Mouse (Mus musculus) thymus, postnatal 0 days (tissue): Measurements from ENCODE around the gene Timm22. TPM values are rescaled to one million over a fixed set of nuclear protein-coding genes. Genes with fewer than 3 reads are reported as not detected.

Experiments
- DNase-seq: peaks from one replicate; pipeline ENCODE4 v3.0.0-alpha.2; 2015; ENCODE audit warnings: low spot score
- polyA plus RNA-seq: library from polyadenylated mRNA; unstranded; fragments of >200 nt; fragmentation: Nextera tagmentation; extraction: Ambion mirVana; gene quantifications from 2 replicates; pipeline ENCODE4 v1.2.1, GENCODE M21; 2015

Gene Timm22
- polyA plus RNA-seq, result 116 and 117 TPM in 2 replicates

DNA sequence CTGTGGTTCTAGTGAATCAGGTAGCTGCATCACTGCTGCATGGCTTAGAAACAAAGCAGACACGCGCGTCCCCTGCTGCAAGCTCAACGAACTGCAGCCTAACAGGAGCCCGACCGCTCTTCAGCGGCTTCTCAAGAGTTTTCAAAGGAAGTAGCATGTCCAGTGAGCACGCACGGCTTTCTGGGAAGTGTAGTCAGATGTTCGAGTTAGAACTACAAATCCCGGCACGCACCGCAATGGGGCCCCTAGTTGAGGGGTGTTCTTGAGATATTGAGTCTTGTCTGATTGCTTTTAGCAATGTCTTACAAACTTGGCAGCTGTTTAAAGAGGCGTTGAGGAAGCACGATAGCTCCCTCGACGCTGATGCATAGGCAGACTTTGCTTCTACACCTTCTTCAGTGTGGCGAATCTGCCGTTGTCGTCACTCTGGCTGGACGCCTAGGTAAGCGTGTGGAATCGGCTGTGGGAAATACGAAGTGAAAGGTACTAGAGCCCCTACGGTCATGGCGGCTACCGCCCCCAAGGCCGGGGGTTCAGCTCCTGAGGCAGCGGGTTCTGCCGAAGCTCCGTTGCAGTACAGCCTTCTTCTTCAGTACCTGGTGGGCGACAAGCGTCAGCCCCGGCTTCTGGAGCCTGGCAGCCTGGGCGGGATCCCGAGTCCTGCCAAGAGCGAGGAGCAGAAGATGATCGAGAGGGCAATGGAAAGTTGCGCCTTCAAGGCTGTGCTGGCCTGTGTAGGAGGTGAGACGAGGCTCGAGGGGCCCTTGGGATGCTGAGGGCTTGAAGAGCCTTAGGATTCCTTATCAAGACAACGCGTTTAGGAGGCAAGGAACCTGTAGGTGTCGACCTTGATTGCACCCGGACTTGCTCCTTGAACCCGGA lies at the start of gene Timm22:
Timm22 (plus strand) TSS at position 251 of the 882 bp plus-strand sequence.
- peak; percentile 98 for DNase-seq

DNA sequence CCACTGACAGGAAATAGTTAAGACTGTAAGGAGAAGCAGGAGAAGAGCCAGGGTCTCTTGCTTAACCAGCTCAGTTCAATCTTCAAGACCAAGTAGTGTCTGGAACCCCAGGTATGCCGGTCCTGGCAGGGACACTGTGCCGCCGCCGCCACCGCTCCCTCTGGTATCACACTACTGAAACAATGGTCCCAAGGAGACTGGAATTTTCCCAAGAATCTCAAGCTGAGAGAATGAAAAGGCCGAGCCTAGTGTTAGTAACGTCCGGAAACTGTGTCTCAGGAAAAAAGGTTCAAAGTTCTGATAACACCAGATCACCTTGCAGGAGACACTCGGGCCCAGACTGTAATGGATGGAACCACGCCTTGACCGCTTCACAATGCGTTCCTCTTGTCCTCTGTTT lies 49.3 kb upstream of the Timm22 start:
- no peak for DNase-seq

DNA sequence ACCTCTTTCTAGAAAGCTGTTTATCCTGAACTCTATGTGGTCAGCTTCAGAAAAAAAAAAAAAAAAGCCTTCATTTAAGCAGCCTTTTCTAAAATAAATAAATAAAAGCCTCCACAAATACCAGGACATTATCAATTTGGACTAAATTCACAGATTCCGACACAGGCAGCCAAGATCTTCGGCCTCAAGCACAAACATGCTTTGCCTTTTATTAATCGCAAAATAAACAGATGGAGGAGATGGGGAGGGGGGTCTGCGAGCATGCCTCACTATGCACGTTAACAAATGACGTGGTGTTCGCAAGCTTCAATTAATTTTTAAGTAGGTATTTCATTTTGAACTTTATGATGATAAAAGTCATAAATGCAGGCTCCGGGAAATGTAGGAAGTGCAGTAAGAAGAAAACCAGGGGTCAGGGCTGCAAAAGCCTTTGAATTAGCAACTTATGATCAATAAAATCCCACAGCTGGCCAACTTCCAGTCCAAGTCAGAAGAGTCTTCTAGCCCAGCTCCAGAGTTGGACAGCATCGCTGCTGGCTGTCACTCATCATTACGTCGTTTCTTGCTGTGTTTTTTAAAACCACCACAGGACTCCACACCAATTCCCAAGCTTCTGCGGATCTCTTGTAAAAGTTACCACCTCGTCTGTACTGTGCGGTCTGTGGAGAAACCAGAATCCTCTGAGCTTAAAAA lies 48.0 kb upstream of the Timm22 start:
- no peak for DNase-seq

DNA sequence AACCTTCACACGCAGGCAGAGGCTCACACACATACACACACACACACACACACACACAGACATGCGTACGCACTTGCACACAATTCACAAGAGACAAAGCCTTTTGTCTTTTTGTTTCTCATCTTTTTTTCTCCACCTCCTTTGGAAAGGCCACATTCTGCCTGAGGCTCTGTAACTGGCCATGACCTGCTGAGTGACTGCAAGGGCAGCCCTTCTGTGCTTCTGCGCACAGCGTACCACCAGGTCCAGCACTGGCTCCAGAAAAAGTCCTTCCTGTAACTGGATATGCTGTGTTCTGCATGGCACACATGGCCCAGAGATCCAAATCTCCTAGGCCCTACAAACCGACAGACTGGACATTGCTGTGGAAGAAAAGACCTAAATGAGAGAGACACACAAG lies 46.5 kb upstream of the Timm22 start:
- DNase-seq, result no peak

DNA sequence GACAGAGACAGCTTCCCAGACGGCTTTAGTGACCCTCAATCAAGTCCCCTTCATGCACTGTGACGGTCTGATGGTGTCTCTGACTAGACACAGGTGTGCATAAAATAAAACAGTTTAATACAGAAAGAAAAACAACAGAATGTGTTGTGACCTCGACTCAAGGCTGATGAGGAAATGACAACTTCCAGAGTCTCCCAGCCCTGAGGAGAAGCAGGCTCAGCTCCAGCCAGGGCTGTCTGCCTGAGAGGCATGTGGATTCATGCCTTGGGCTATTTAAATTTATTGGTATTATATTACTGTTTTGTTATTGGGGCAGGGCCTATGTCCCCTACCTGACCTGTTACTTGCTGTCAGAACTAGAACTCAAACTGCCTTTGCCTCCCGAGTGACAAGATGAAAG lies 45.3 kb upstream of the Timm22 start:
- DNase-seq, result no peak

DNA sequence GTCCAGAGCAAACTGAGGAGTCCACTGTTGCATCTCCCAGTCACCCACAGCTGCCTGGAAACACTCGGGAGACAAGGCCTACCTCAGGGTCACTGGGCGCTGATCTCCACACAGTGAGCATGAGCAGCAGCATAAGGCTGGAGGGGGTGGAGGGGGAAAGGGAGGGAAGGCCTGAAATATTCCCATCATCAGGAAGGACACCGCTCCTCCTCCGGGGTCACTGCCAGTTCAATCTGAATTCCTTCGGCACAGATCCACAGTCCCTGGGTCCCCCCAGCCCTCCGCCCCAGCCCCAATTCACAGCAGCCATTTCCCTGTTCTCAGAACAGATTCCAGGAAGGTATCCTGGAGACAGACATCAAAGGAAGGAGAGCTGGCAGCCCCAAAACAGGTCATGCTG lies 43.6 kb upstream of the Timm22 start:
- DNase-seq, result no peak

DNA sequence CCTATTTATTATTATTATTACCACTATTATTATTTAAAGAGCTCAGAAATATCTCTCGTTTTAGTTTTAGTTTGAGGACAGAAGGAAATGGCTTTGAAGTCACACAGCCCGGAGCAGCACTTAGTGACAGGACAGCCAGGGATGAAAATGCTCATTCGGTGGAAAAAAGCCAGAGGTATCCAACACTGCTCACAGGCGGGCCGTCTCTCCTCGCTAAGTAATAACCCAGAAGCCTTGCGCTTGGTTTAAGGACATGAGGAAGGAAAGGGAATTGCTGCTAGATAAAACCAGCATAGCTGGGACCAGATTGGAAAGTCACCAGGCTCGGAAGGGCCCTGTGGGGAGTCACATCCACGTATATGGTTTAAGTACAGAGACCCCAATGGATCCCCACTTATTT lies 43.1 kb upstream of the Timm22 start:
- DNase-seq, result no peak

DNA sequence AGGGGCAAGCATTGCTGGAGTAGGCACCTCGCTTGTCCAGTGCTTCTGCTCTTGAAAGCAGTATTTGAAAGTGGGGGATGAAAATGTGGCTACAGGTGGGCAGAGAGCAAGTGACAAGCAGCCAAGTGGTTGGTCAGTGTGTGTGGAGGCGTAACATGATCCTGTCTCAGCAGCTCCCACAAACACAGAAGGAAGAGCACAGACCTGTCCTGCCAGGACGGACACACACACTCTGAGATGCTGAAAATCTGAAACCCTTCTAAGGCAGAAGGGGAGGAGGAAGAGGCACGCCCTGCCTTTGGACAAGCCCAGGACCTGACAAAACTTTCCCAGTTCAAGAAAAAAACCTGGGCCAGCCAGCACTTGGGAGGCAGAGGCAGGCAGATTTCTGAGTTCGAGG lies 42.7 kb upstream of the Timm22 start:
- no peak for DNase-seq

DNA sequence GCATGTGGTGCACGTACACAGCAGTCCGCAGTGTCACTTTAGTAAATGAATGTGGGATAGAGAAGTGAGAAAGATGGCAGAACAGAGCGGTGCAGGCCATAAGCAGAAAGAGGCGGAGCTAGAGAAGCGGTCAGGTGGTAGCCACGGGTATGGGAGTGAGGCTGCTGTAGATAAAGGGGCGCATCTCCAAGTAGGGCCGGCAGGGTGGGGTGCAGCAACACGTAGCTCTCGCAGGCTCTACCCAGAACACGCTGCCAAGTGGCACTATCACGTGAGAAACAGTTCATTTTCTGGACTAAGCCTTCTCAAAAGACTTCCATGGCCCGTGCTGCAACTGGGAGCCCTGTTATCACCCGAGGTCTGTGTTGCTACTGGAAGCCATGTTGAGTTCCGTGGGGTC lies 40.0 kb upstream of the Timm22 start:
- no peak for DNase-seq

DNA sequence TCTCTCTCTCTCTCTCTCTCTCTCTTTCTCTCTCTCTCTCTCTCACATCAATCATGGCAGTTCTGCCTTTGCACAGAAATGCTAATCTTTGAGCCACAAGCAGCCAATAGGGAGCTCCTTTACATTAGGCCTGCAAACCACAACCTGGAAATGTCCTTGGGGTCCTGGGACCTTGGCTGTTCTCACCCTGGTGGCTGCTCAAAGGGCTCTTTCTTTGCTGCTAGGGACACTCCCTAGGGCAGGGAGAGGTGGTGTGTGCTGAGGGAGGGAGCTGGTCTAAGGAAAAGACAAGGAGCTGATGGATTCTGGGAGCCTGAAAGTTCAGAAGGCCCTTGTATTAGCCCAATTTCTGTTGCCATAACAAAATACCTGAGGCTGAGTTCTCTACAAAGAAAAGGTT lies 36.3 kb upstream of the Timm22 start:
- no peak for DNase-seq

DNA sequence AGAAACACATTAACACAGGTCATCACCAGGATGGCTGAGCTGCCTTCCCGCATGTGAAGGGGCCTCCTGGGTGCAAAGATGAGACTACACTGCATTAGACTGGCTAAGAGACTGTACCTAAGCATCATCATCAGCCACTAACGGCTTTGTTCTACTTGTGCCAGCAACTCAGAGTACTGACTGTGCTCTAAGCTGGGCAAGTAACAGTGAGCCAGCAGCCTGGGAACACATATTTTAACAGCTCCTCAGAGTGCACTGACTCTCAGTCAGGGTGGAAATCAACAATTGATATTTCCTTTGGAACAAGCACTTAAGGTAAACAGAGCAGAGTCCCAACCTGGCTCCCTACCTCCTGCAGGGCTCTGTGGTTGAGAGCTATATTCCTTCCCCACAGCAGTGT lies 34.6 kb upstream of the Timm22 start:
- no peak for DNase-seq

DNA sequence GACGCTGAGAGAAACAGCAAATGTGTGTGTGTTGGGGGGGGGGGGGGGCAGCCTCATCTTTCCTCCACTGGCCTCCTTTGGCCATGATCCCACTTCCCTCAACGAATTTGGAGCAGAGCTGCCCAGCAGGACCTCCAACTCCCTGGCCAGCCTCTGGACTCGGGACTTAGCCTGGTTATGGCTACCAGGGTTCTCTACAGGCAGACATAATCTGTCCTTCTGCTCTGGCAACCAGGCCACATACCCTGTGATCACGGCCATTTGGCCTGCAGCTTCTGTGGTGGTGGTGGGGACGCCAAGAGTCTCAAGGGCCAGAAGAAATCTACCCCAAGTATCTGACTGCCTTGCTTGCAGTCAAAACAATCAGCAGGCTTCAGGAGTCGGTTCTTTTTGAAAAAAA lies 34.2 kb upstream of the Timm22 start:
- no peak for DNase-seq

DNA sequence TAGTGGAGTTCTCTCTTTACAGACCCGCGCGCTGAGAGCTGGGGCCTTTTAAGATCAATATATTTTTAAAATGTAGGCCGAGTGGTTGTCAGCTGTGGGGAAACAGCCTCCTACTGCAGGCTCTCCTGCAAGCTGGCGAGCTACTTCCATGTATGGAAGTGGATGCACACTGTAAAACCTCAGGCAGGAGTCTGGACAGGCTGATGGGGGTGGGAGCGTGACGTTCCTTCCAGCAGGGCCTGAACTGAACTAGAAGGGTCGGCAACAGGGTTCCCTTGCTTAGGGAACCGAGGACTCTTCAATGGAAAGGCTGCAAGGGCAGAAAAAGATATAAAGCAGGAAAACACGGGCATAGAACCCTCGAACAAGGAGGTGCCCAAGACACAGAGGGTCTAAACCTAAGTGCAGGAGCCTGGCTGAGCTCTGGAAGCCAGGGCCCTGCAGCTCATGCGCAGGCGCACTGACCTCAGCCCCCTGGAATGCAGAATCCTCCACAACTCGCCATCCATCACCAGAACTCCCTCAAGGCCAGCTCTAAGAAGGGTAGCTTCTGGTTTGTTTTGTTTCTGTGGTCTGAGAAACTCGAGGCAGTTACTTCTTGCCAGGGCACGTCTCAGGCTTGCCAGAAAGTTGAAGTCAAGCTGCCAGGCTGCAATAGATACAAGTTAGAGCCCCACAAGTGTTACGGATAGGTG lies 32.1 kb upstream of the Timm22 start:
- DNase-seq, result no peak

DNA sequence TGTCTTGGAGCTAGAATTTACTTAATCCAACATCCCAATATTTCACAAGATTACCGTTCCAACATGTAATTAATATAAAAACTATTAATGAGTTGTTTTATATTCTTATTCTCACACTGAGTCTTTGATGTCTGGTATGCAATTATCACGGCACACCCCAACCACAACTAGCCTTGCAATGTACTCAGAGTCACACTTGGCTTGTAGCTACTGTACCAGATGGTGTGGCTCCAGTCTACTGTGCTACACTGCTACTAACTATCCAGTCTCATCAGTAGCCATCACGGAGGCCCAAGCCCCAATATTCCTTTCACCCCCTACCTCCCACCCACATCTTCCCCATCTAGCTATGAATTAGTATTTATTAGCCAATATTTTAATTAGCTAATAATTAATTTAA lies 30.3 kb upstream of the Timm22 start:
- DNase-seq, result no peak

DNA sequence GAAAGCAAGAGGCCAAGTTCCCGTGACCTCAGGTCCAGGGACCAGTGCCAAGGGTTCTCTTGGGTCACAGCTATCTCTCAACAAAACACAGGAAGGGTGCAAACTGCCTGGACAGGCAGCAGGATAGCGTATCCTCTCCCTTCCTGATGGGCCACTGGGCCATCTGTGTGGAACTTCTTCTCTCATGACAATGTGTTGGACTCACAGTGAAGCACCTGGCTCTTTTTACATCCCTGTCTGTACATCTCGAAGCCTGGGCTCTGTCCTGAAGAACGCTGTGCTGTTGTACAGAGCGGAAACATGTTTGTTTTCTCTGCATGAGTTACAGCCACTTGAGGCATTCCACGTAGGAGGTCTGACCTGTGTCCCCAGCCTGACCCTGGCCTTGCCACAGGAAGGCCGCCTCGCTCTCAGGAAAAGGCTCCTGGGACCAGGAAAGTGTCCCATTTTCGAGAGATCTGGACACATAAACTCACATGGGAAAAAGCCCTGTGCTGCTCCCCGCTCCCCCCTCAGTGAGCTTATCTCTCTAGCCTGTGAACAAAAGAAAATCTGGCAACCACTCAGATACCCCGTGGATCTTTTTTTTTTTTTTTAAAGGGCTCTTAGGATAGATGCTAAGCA lies 26.7 kb upstream of the Timm22 start:
- DNase-seq, result no peak

DNA sequence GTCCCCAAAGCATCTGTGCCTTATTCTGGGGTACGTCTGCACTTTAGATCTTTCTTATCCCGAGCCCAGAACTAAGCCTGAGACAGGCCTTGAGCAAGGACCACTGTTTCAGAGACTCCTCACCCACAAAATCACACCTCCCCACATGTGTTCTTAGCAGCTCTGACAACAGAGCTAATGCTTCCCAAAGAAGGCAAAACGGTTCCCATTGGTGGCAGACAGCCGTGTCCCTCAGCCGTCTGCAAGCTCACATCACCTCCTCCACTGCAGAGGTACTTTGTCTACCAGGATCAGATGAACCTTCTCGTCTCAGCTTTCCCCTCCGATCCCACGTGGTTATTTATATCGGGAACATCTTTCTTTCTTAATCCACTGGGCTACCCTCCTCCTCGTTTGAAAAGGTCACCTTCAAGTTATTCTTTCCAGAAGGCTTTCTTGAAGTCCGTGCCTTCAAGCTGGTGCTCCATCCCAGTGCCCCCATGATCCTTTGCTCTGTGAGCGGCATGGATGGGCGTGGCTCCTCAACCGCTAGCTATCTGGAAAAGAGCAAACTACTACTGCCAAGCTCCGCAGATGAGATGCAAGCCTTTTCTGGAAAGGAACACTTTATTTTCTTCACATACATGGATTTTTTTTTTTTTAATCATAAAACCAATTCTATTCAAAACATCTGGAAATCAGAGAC lies 25.4 kb upstream of the Timm22 start:
- DNase-seq, result no peak

DNA sequence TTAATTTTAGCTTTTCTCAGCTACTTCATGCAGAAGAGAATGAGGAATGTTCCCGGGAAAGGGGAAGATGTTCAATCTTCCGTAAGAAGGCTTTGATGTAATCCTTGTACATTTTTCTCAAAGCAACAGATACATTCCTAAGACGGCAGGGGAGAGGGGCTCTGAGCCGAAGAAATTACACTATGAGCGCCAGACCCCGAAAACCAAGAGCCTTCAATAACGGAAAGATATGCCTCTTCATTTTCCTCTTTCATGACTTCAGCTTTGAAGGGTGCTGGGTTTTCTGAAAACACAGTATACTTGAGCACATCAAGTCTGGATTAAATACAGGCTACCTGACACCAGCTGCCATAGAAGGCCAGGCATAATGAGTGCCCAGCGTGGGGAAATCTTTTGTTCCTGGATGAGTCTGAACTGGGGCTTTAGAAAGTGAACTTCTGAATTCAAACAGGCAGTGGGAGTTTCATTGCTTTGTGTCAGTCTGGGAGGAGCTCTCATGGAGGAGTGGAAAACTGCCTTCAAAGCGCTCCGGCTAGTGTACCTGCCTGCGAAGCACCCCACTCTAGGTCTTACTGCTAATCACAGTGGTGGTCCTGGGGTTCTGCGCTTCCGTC lies 23.9 kb upstream of the Timm22 start:
- no peak for DNase-seq

DNA sequence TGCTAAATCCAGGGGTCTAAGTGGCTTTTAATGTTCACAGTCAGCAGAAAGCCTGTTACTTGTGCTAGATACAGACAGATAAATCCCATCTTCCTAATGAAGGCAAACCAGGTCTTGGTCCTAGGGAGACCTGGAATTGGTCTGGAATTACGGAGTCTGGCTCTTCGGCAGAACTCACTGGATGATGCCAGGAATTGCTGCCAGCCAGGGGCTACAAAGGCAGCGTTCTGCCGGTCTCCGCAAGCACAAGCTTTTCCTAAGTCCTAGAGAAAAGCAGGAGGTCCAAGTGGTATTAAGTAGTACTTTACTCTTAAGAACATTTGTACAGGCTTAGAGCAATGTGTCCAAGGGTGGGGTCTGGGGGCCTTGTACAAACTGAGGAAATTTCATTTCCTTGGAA lies 22.4 kb upstream of the Timm22 start:
- no peak for DNase-seq

DNA sequence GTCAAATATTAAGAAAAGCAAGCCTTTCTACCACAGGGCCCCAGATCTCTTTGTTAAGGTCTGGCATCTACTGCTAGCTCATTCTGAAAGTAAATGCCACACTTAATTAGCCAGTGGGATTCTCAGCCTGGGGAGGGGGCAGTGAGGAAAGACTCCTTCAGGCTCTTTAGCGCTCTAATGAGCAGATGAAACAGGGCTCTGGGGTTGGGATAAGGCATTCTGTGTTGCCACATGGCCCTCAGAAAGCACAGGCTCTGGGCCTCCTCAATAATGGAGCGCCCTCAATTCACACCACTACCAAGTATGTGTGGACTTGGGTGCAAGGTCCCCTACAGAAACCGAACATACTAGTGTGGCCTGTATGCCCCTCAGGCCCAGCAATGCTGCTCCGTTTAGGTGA lies 21.7 kb upstream of the Timm22 start:
- DNase-seq, result no peak

DNA sequence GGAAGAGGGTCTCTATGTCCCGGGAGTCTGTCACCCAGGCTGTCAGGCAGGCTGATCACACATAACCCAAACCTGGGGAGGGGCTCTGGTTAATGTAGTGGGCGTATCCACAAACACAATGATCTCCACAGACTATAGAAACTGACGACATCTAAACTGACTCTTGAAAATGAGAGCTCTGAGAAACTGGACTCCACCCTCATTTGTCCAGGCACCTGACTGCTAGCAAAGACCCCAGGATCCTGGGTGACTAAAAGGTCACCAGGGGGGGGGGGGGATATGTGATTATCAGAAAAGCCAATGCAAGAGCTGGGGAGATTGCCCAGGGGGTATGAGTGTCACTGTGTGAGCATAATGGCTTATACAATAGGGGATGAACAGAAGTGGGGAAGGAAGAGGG lies 21.0 kb upstream of the Timm22 start:
- no peak for DNase-seq

DNA sequence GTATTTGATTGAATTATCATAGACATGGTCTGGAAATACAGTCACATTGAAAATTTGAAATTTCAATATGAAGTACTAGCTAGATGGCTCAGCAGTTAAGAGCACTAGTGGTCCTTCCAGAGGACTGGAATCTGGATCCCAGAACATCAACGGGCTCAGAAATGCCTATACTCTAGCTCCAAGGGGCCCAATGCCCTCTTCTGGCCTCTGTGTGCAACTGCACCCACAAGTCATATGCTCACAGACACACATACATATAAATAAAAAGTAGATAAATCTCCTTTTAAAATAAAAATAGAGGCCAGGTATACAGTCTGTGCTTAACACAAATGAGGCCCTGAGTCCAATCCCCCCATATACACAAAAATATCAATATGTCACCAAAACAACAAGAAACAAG lies 19.7 kb upstream of the Timm22 start:
- DNase-seq, result no peak
